ENCODE assay signal across 15 mouse cellular contexts in the genomic region with DNA sequence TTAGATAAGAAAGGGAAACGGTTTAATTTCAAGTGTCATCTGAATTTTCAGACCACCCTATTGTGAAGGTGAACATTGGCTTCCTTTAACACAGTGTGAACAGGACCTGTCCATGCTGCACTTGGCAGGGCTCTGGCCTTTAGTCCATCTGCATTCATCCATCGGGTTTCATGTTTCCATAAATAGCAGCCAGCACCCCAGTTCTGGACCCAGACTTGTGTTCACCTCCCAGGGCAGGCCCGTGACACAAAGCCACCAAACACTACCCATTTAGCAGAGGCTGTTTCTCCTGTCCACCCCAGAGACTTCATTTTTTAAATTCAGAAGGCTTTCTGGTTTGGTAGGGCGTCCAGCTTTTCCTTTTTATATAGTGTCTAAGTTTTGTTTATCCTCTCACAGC.
DNase-seq lines count a peak whose midpoint lies in the region.
"Had no signal": no experiment of that assay in that cellular context is flagged by ENCODE, and none has a peak within 500 bp of the region (broad histone marks: within the 10 kb centered on the region; RNA-seq: fewer than 3 reads in every experiment).

No protein-coding gene starts in this region.

- DNase-seq in cerebellum, postnatal 10 days = peak; percentile 50 to 71
- DNase-seq in cerebellum, adult 18-20 months = no peak
- peak; percentile 54 to 67 for DNase-seq in cerebellum, postnatal 14 days
- DNase-seq in cerebellum, adult 9-11 months = no peak
- DNase-seq in heart, adult 11 months = peak; percentile 67
- no peak for DNase-seq in heart, postnatal 14 days
- DNase-seq: adrenal gland, adult 2 months; adrenal gland, adult 8-10 months; adrenal gland, postnatal 10 days; adrenal gland, postnatal 14 days; adrenal gland, postnatal 25 days; adrenal gland, postnatal 36 days; B cell, adult 2 months; cerebellum, adult 11 months; cerebellum, adult 11-12 months had no signal

- intact Hi-C loops in heart, postnatal 14 days (cut with DNase I) = no loop called here

Comparison
In these comparisons a context has a peak if more than half of its experiments do, and no peak if none do; other contexts are left out.
1. DNase-seq: peak in cerebellum, postnatal 10 days (2 of 2), cerebellum, postnatal 14 days (2 of 2) and heart, adult 11 months (single experiment); none in cerebellum, adult 18-20 months (0 of 2), cerebellum, adult 9-11 months (single experiment) and heart, postnatal 14 days (0 of 2).